9 mouse cellular contexts compared by ENCODE assay signal in the genomic region with DNA sequence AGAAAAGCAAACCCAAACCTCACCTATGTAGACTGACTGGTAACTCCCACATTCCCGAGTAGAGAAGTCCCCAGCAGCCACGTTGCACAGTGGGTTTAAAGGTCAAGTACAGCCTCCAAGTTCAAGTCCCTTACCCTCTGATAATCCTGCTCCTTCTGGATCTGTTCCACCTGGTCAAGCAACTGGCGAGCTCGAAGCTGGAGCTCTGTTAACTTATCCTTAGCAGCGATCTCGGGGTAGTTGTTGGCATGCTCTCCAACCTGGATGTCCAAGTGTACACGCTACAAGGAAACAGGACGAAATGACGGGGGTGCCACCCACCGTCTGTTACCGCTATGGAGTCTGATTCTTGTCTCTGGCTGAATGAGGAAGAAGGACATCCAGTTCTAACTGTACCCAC. TPM values are rescaled to one million over a fixed set of nuclear protein-coding genes. Genes with fewer than 3 reads are reported as not detected.
A peak's percentile ranks its signal among the peaks of the same experiment; 100 is the strongest.
DNase-seq lines count a peak whose midpoint lies in the region; ATAC-seq and TF ChIP-seq lines count a peak whose summit lies in the region.
"Had no signal": no experiment of that assay in that cellular context is flagged by ENCODE, and none has a peak within 500 bp of the region (broad histone marks: within the 10 kb centered on the region; RNA-seq: fewer than 3 reads in every experiment).

No protein-coding gene starts in this region.

- TF ChIP-seq POLR2A in cerebellum, adult 2 months (IDR thresholded peaks at IDR 0.05; ENCODE audit: borderline replicate concordance, insufficient read depth, low read length) = no peak
- TF ChIP-seq POLR2A in limb, embryonic 14.5 days (IDR thresholded peaks at IDR 0.05; ENCODE audit: borderline replicate concordance, extremely low read depth, insufficient read depth, insufficient read length) = no peak

- H3K9me3 ChIP-seq in forebrain, postnatal 0 days (ENCODE audit: low read length) = no peaks in the 10 kb centered on the region
- no peaks in the 10 kb centered on the region for H3K9me3 ChIP-seq in limb, embryonic 14.5 days (ENCODE audit: control insufficient read depth, low read length)
- no peaks in the 10 kb centered on the region for H3K9me3 ChIP-seq in stomach, postnatal 0 days (ENCODE audit: control insufficient read depth, low read length)

- peak overlapping the region; percentile 83 for H3K4me2 ChIP-seq in forebrain, postnatal 0 days (ENCODE audit: low read depth)
- H3K4me2 ChIP-seq in limb, embryonic 14.5 days (replicated peaks; ENCODE audit: low read depth, low read length, severe bottlenecking) = peak overlapping the region; percentile 75
- peak overlapping the region; percentile 92 for H3K4me2 ChIP-seq in stomach, postnatal 0 days (replicated peaks; ENCODE audit: low read depth)

- no peak for ATAC-seq in forebrain, postnatal 0 days
- no peak for ATAC-seq in limb, embryonic 14.5 days (ENCODE audit: low FRiP score, low read depth)
- peak; percentile 33; the same call in 1 of the 2 replicates for ATAC-seq in stomach, postnatal 0 days (ENCODE audit: low FRiP score, low TSS enrichment)

- peaks cover 2% of the 10 kb centered on the region; the same call in 1 of the 2 replicates for H3K4me1 ChIP-seq in cerebellum, adult 2 months (ENCODE audit: control insufficient read depth, insufficient read depth, low read length)
- H3K4me1 ChIP-seq in forebrain, postnatal 0 days (ENCODE audit: insufficient read depth) = peaks cover 18% of the 10 kb centered on the region
- 0 out of 2 replicates have a peak, but pooled peaks cover 8% of the 10 kb centered on the region for H3K4me1 ChIP-seq in limb, embryonic 14.5 days (ENCODE audit: control insufficient read depth, insufficient read depth, low read length)
- peaks cover 5% of the 10 kb centered on the region; the same call in 1 of the 2 replicates for H3K4me1 ChIP-seq in stomach, postnatal 0 days (replicated peaks; ENCODE audit: control insufficient read depth, insufficient read depth)

- H3K27me3 ChIP-seq in cerebellum, adult 2 months (ENCODE audit: control insufficient read depth, insufficient read depth, low read length) = no peaks in the 10 kb centered on the region
- no peaks in the 10 kb centered on the region for H3K27me3 ChIP-seq in forebrain, postnatal 0 days (ENCODE audit: insufficient read depth, low read length)
- no peaks in the 10 kb centered on the region for H3K27me3 ChIP-seq in limb, embryonic 14.5 days (ENCODE audit: control insufficient read depth, insufficient read depth, low read length)
- H3K27me3 ChIP-seq in stomach, postnatal 0 days (ENCODE audit: control insufficient read depth, insufficient read depth, low read length) = no peaks in the 10 kb centered on the region

- peaks cover 18% of the 10 kb centered on the region for H3K36me3 ChIP-seq in forebrain, postnatal 0 days (ENCODE audit: insufficient read depth)
- peaks cover 15% of the 10 kb centered on the region for H3K36me3 ChIP-seq in limb, embryonic 14.5 days (ENCODE audit: control insufficient read depth, insufficient read depth, low read length)
- H3K36me3 ChIP-seq in stomach, postnatal 0 days (ENCODE audit: control insufficient read depth, insufficient read depth, low read length) = peaks cover 5% of the 10 kb centered on the region; the same call in 1 of the 2 replicates

- peak overlapping the region; percentile 85 for H3K4me3 ChIP-seq in cerebellum, adult 2 months (replicated peaks; ENCODE audit: insufficient read depth, low read depth, low read length)
- H3K4me3 ChIP-seq in forebrain, postnatal 0 days (ENCODE audit: low read depth, low read length) = peak overlapping the region; percentile 95
- peak overlapping the region; percentile 77 for H3K4me3 ChIP-seq in limb, embryonic 14.5 days (replicated peaks; ENCODE audit: low read length)
- peak overlapping the region; percentile 84 for H3K4me3 ChIP-seq in stomach, postnatal 0 days (ENCODE audit: low read depth, low read length)

- 2% methylated on average over 11 of the region's 11 CpGs for WGBS in cerebellum, adult 2 months
- WGBS in forebrain, postnatal 0 days = 47% methylated on average over 11 of the region's 11 CpGs
- 61% methylated on average over 11 of the region's 11 CpGs for whole genome bisulfite sequencing in limb, embryonic 14.5 days
- 33% methylated on average over 11 of the region's 11 CpGs for WGBS in stomach, postnatal 0 days

- TF ChIP-seq CTCF in cerebellum, adult 2 months (IDR thresholded peaks at IDR 0.05; ENCODE audit: borderline replicate concordance, insufficient read depth, low read depth, low read length) = no peak
- no peak for TF ChIP-seq CTCF in forebrain, postnatal 0 days (IDR thresholded peaks at IDR 0.05; ENCODE audit: low read depth)
- no peak for TF ChIP-seq CTCF in stomach, postnatal 0 days (IDR thresholded peaks at IDR 0.05; ENCODE audit: low read depth)

- TF ChIP-seq EP300 in stomach, postnatal 0 days (optimal IDR thresholded peaks at IDR 0.05) = no peak

- DNase-seq in cerebellum, adult 2 months = no peak
- no peak for DNase-seq in cerebellum, adult 8-10 months
- peak; percentile 47 for DNase-seq in 416B (ENCODE audit: low read depth)
- DNase-seq in forebrain, postnatal 0 days = no peak
- DNase-seq in limb, embryonic 14.5 days (ENCODE audit: low spot score) = no peak
- DNase-seq in stomach, postnatal 0 days (ENCODE audit: low spot score) = peak; percentile 39
- no peak for DNase-seq in frontal cortex, adult 2 months (ENCODE audit: extremely low spot score in 1 of 2, low spot score in 1 of 2)
- no peak for DNase-seq in embryo, embryonic 11 days

- H3K27ac ChIP-seq in cerebellum, adult 2 months (ENCODE audit: insufficient read depth, low read length) = no peak overlapping the region
- H3K27ac ChIP-seq in forebrain, postnatal 0 days (ENCODE audit: low read depth, low read length) = no peak overlapping the region
- H3K27ac ChIP-seq in limb, embryonic 14.5 days (replicated peaks; ENCODE audit: low read depth, low read length) = no peak overlapping the region
- H3K27ac ChIP-seq in stomach, postnatal 0 days (replicated peaks) = peak overlapping the region; percentile 56; the same call in 1 of the 2 replicates

- peak overlapping the region; percentile 93 for H3K9ac ChIP-seq in forebrain, postnatal 0 days
- H3K9ac ChIP-seq in limb, embryonic 14.5 days (ENCODE audit: low read depth, low read length, severe bottlenecking) = peak overlapping the region; percentile 74
- H3K9ac ChIP-seq in stomach, postnatal 0 days (ENCODE audit: low read length) = peak overlapping the region; percentile 87; the same call in 1 of the 2 replicates

RNA-seq across cellular contexts. Expression of gene Tmed4, which starts 1.1 kb away (rescaled TPM):
- 185 and 188 TPM in 2 replicates for polyA plus RNA-seq in cerebellum, adult 2 months (2012; rRNA removed)
- 67.9 and 70.4 TPM in 2 replicates for total RNA-seq in forebrain, postnatal 0 days (2014; rRNA removed)
- 95.0 and 95.5 TPM in 2 replicates for polyA plus RNA-seq in forebrain, postnatal 0 days (2015; fragmentation: Nextera tagmentation; extraction: Ambion mirVana)
- polyA plus RNA-seq in limb, embryonic 14.5 days (2012; rRNA removed) = 132 and 137 TPM in 2 replicates
- 108 and 120 TPM in 2 replicates for polyA plus RNA-seq in limb, embryonic 14.5 days (2014; fragmentation: Nextera tagmentation; extraction: Ambion mirVana)
- polyA plus RNA-seq in stomach, postnatal 0 days (2015; fragmentation: Nextera tagmentation; extraction: Ambion mirVana) = 99.1 and 99.8 TPM in 2 replicates
- polyA plus RNA-seq in frontal cortex, adult 2 months (2012; rRNA removed) = 126 and 128 TPM in 2 replicates

RNA-seq across cellular contexts. Expression of gene Ddx56, which starts 6.0 kb away (rescaled TPM):
- 48.5 and 49.4 TPM in 2 replicates for polyA plus RNA-seq in cerebellum, adult 2 months (2012; rRNA removed)
- total RNA-seq in forebrain, postnatal 0 days (2014; rRNA removed) = 70.4 and 76.9 TPM in 2 replicates
- polyA plus RNA-seq in forebrain, postnatal 0 days (2015; fragmentation: Nextera tagmentation; extraction: Ambion mirVana) = 65.7 and 71.3 TPM in 2 replicates
- polyA plus RNA-seq in limb, embryonic 14.5 days (2012; rRNA removed) = 62.9 and 71.2 TPM in 2 replicates
- polyA plus RNA-seq in limb, embryonic 14.5 days (2014; fragmentation: Nextera tagmentation; extraction: Ambion mirVana) = 92.4 and 93.4 TPM in 2 replicates
- 50.3 and 54.7 TPM in 2 replicates for polyA plus RNA-seq in stomach, postnatal 0 days (2015; fragmentation: Nextera tagmentation; extraction: Ambion mirVana)
- polyA plus RNA-seq in frontal cortex, adult 2 months (2012; rRNA removed) = 42.4 and 45.9 TPM in 2 replicates

RNA-seq across cellular contexts. Expression of gene Ogdh, which starts 17.8 kb away (rescaled TPM):
- polyA plus RNA-seq in cerebellum, adult 2 months (2012; rRNA removed) = 232 and 235 TPM in 2 replicates
- 75.8 and 97.4 TPM in 2 replicates for total RNA-seq in forebrain, postnatal 0 days (2014; rRNA removed)
- 107 and 124 TPM in 2 replicates for polyA plus RNA-seq in forebrain, postnatal 0 days (2015; fragmentation: Nextera tagmentation; extraction: Ambion mirVana)
- 59.2 and 66.3 TPM in 2 replicates for polyA plus RNA-seq in limb, embryonic 14.5 days (2012; rRNA removed)
- polyA plus RNA-seq in limb, embryonic 14.5 days (2014; fragmentation: Nextera tagmentation; extraction: Ambion mirVana) = 79.4 and 86.6 TPM in 2 replicates
- polyA plus RNA-seq in stomach, postnatal 0 days (2015; fragmentation: Nextera tagmentation; extraction: Ambion mirVana) = 82.3 and 99.8 TPM in 2 replicates
- polyA plus RNA-seq in frontal cortex, adult 2 months (2012; rRNA removed) = 145 and 146 TPM in 2 replicates

RNA-seq across cellular contexts. Expression of gene Npc1l1, which starts 43.7 kb away (rescaled TPM):
- polyA plus RNA-seq in cerebellum, adult 2 months (2012; rRNA removed) = 1.2 and 1.3 TPM in 2 replicates
- not detected in 2 replicates for total RNA-seq in forebrain, postnatal 0 days (2014; rRNA removed)
- not detected in 2 replicates for polyA plus RNA-seq in forebrain, postnatal 0 days (2015; fragmentation: Nextera tagmentation; extraction: Ambion mirVana)
- polyA plus RNA-seq in limb, embryonic 14.5 days (2012; rRNA removed) = 0.23 and 0.46 TPM in 2 replicates
- polyA plus RNA-seq in limb, embryonic 14.5 days (2014; fragmentation: Nextera tagmentation; extraction: Ambion mirVana) = 0.15 and 0.25 TPM in 2 replicates
- polyA plus RNA-seq in stomach, postnatal 0 days (2015; fragmentation: Nextera tagmentation; extraction: Ambion mirVana) = 1.5 TPM in 2 replicates
- 1.2 and 1.4 TPM in 2 replicates for polyA plus RNA-seq in frontal cortex, adult 2 months (2012; rRNA removed)
- total RNA-seq: hematopoietic stem cell, adult 5-6 weeks had no signal

Comparison
In these comparisons a context has a peak if more than half of its experiments do, and no peak if none do; other contexts are left out.
1. DNase-seq: peak in 416B (single experiment) and stomach, postnatal 0 days (single experiment); none in cerebellum, adult 2 months (0 of 2), cerebellum, adult 8-10 months (single experiment), forebrain, postnatal 0 days (single experiment), limb, embryonic 14.5 days (single experiment), frontal cortex, adult 2 months (0 of 2) and embryo, embryonic 11 days (single experiment).
2. Peak in every context shown above with its lines, with median percentiles within 50 percentile points of each other: H3K4me3 ChIP-seq, H3K4me2 ChIP-seq and H3K9ac ChIP-seq.